Comparison of ENCODE assay signal across 8 mouse cellular contexts in genomic region chr4:10923180-10923579, GRCm38 (mm10). TPM values are rescaled to one million over a fixed set of nuclear protein-coding genes. Genes with fewer than 3 reads are reported as not detected.
A peak's percentile ranks its signal among the peaks of the same experiment; 100 is the strongest.
DNase-seq lines count a peak whose midpoint lies in the region; ATAC-seq and TF ChIP-seq lines count a peak whose summit lies in the region.

No protein-coding gene starts in this region.

- no peak overlapping the region for H3K4me2 ChIP-seq in heart, embryonic 11.5 days
- no peak overlapping the region for H3K4me2 ChIP-seq in forebrain, postnatal 0 days (ENCODE audit: low read depth)

- WGBS in heart, embryonic 11.5 days (ENCODE audit: insufficient replicate concordance) = 66% methylated on average over 6 of the region's 6 CpGs
- WGBS in forebrain, postnatal 0 days = 28% methylated on average over 6 of the region's 6 CpGs

- no peaks in the 10 kb centered on the region for H3K9me3 ChIP-seq in heart, embryonic 11.5 days (replicated peaks; ENCODE audit: control insufficient read depth, low read length)
- no peaks in the 10 kb centered on the region for H3K9me3 ChIP-seq in MEL (replicated peaks; ENCODE audit: insufficient read depth, low read length)
- H3K9me3 ChIP-seq in forebrain, postnatal 0 days (ENCODE audit: low read length) = no peaks in the 10 kb centered on the region

- no peak for TF ChIP-seq POLR2A in MEL (IDR thresholded peaks at IDR 0.05; ENCODE audit: control insufficient read depth in 1 of 2, insufficient read depth in 1 of 2, low read depth in 1 of 2, low read length in 2 of 2, poor library complexity in 1 of 2)

- ATAC-seq in heart, embryonic 11.5 days (replicated peaks; ENCODE audit: insufficient number of reproducible peaks, low FRiP score, low TSS enrichment) = no peak
- ATAC-seq in forebrain, postnatal 0 days = peak; percentile 36; the same call in 1 of the 2 replicates
- ATAC-seq in neutrophil, adult 5-6 weeks (ENCODE audit: extremely low read depth, insufficient number of reproducible peaks, low FRiP score, poor library complexity, severe bottlenecking) = peak; percentile 58; the same call in 1 of the 2 replicates

- TF ChIP-seq RAD21 in MEL (IDR thresholded peaks at IDR 0.05; ENCODE audit: low read depth, low read length) = no peak

- TF ChIP-seq EP300 in MEL (IDR thresholded peaks at IDR 0.05; ENCODE audit: low read depth in 1 of 2, low read length in 2 of 2) = no peak

- no peak overlapping the region for H3K9ac ChIP-seq in heart, embryonic 11.5 days (ENCODE audit: low read depth, low read length)
- no peak overlapping the region for H3K9ac ChIP-seq in MEL (ENCODE audit: control insufficient read depth, low read depth, low read length, poor library complexity, severe bottlenecking)
- H3K9ac ChIP-seq in forebrain, postnatal 0 days = no peak overlapping the region

- H3K27ac ChIP-seq in heart, embryonic 11.5 days (ENCODE audit: low read depth, low read length) = no peak overlapping the region
- no peak overlapping the region for H3K27ac ChIP-seq in MEL (ENCODE audit: control insufficient read depth, low read depth, low read length)
- H3K27ac ChIP-seq in forebrain, postnatal 0 days (ENCODE audit: low read depth, low read length) = no peak overlapping the region

- no peak for TF ChIP-seq CTCF in MEL (IDR thresholded peaks at IDR 0.05 in 2 of 3, conservative IDR thresholded peaks at IDR 0.05 in 1 of 3; ENCODE audit: control insufficient read depth in 1 of 3, insufficient read depth in 1 of 3, low read depth in 2 of 3, low read length in 3 of 3, poor library complexity in 1 of 3, severe bottlenecking in 1 of 3)
- no peak for TF ChIP-seq CTCF in forebrain, postnatal 0 days (IDR thresholded peaks at IDR 0.05; ENCODE audit: low read depth)

- no peak overlapping the region for H3K4me3 ChIP-seq in heart, embryonic 11.5 days (ENCODE audit: low read depth, low read length)
- no peak overlapping the region for H3K4me3 ChIP-seq in MEL (ENCODE audit: control insufficient read depth in 1 of 2, insufficient read depth in 1 of 2, low read depth in 2 of 2, low read length in 2 of 2)
- H3K4me3 ChIP-seq in forebrain, postnatal 0 days (ENCODE audit: low read depth, low read length) = no peak overlapping the region

- H3K4me1 ChIP-seq in heart, embryonic 11.5 days (ENCODE audit: control insufficient read depth, insufficient read depth, low read length) = peaks cover 14% of the 10 kb centered on the region
- 0 out of 4 replicates have a peak, but pooled peaks cover 0 to 3% of the 10 kb centered on the region in 2 experiments for H3K4me1 ChIP-seq in MEL (ENCODE audit: control insufficient read depth in 1 of 2, insufficient read depth in 2 of 2, low read length in 2 of 2)
- no peaks in the 10 kb centered on the region for H3K4me1 ChIP-seq in forebrain, postnatal 0 days (ENCODE audit: insufficient read depth)

- no peaks in the 10 kb centered on the region for H3K79me2 ChIP-seq in MEL (ENCODE audit: control insufficient read depth, insufficient read depth, low read length, poor library complexity)

- peak; percentile 75 to 86 for DNase-seq in heart, adult 18-20 months
- DNase-seq in MEL (ENCODE audit: low read depth, low spot score) = peak; percentile 16
- peak; percentile 67 for DNase-seq in forebrain, postnatal 0 days
- DNase-seq in heart, postnatal 4 days = peak; percentile 63
- peak; percentile 72 to 78 for DNase-seq in left cerebral cortex, adult 18-20 months (ENCODE audit: low spot score in 2 of 2)
- DNase-seq in embryo, embryonic 10 days (ENCODE audit: low spot score) = no peak

- no peaks in the 10 kb centered on the region for H3K27me3 ChIP-seq in heart, embryonic 11.5 days (ENCODE audit: control insufficient read depth, insufficient read depth, low read length)
- no peaks in the 10 kb centered on the region for H3K27me3 ChIP-seq in MEL (ENCODE audit: control insufficient read depth in 1 of 2, insufficient read depth in 2 of 2, low read length in 2 of 2)
- no peaks in the 10 kb centered on the region for H3K27me3 ChIP-seq in forebrain, postnatal 0 days (ENCODE audit: insufficient read depth, low read length)

- no peaks in the 10 kb centered on the region for H3K36me3 ChIP-seq in heart, embryonic 11.5 days (ENCODE audit: control insufficient read depth, insufficient read depth, low read length)
- H3K36me3 ChIP-seq in MEL (ENCODE audit: control insufficient read depth in 1 of 2, insufficient read depth in 2 of 2, low read length in 2 of 2) = no peaks in the 10 kb centered on the region
- no peaks in the 10 kb centered on the region for H3K36me3 ChIP-seq in forebrain, postnatal 0 days (ENCODE audit: insufficient read depth)

TF ChIP-seq in MEL, 35 proteins besides CTCF, POLR2A, EP300 and RAD21:
- TF ChIP-seq ELF1 (IDR thresholded peaks at IDR 0.05; ENCODE audit: low read depth, low read length) (no peak), MAZ (IDR thresholded peaks at IDR 0.05; ENCODE audit: low read depth, low read length) (no peak), RCOR1 (IDR thresholded peaks at IDR 0.05; ENCODE audit: low read depth, low read length) (no peak)

RNA-seq across cellular contexts. Expression of gene 2610301B20Rik, which starts 48.9 kb away (rescaled TPM):
- total RNA-seq in heart, adult 18-20 months (2021) = 1 to 10 TPM; 6.6 to 7.0 TPM
- 24.9 and 27.7 TPM in 2 replicates for polyA plus RNA-seq in heart, embryonic 11.5 days (2014; fragmentation: Nextera tagmentation; extraction: Ambion mirVana)
- 12.6 and 13.3 TPM in 2 replicates for total RNA-seq in MEL (2012; rRNA removed)
- 10 to 100 TPM in 1 of 2 experiments, not detected in 1; 15.7 TPM for polyA plus RNA-seq in MEL (2012; ENCODE audit: insufficient read depth in 1 of 2, insufficient read length in 2 of 2, low read depth in 1 of 2, low replicate concordance in 2 of 2, missing spikeins in 1 of 2)
- total RNA-seq in forebrain, postnatal 0 days (2014; rRNA removed) = 33.9 and 35.5 TPM in 2 replicates
- polyA plus RNA-seq in forebrain, postnatal 0 days (2015; fragmentation: Nextera tagmentation; extraction: Ambion mirVana) = 33.1 and 39.0 TPM in 2 replicates
- total RNA-seq in heart, postnatal 4 days (2021) = 1 to 10 TPM; 9.2 to 9.8 TPM
- 10 to 100 TPM; 34.2 to 35.6 TPM for total RNA-seq in left cerebral cortex, adult 18-20 months (2021)
- total RNA-seq in neutrophil, adult 5-6 weeks (2017) = 3.1 and 3.9 TPM in 2 replicates
